Comparison of ENCODE assay signal across 30 mouse cellular contexts in genomic region chr1:65340240-65340639, GRCm38 (mm10). TPM values are rescaled to one million over a fixed set of nuclear protein-coding genes. Genes with fewer than 3 reads are reported as not detected.
A peak's percentile ranks its signal among the peaks of the same experiment; 100 is the strongest.
DNase-seq lines count a peak whose midpoint lies in the region; ATAC-seq lines count a peak whose summit lies in the region.
"Had no signal": no experiment of that assay in that cellular context is flagged by ENCODE, and none has a peak within 500 bp of the region (broad histone marks: within the 10 kb centered on the region; RNA-seq: fewer than 3 reads in every experiment).

No protein-coding gene starts in this region.

- ATAC-seq in forebrain, embryonic 16.5 days: 0 out of 2 replicates have a peak, but pooled peaks have one; percentile 36
- ATAC-seq in forebrain, embryonic 11.5 days (replicated peaks; ENCODE audit: low FRiP score): no peak
- peak; percentile 24; the same call in 1 of the 2 replicates for ATAC-seq in midbrain, embryonic 13.5 days
- no peak for ATAC-seq in midbrain, embryonic 11.5 days (ENCODE audit: low FRiP score)
- ATAC-seq in hindbrain, embryonic 13.5 days (ENCODE audit: low FRiP score): peak; percentile 46; the same call in 1 of the 2 replicates
- ATAC-seq: intestine, embryonic 16.5 days; Patski had no signal

- H3K36me3 ChIP-seq in forebrain, embryonic 16.5 days (ENCODE audit: control insufficient read depth, insufficient read depth): no peaks in the 10 kb centered on the region
- H3K36me3 ChIP-seq in forebrain, embryonic 11.5 days (ENCODE audit: control insufficient read depth, insufficient read depth, low read length): no peaks in the 10 kb centered on the region
- no peaks in the 10 kb centered on the region for H3K36me3 ChIP-seq in midbrain, embryonic 13.5 days
- H3K36me3 ChIP-seq in midbrain, embryonic 11.5 days (ENCODE audit: control insufficient read depth, insufficient read depth, low read length): no peaks in the 10 kb centered on the region
- no peaks in the 10 kb centered on the region for H3K36me3 ChIP-seq in hindbrain, embryonic 13.5 days
- H3K36me3 ChIP-seq: embryonic facial prominence, embryonic 15.5 days; hindbrain, embryonic 15.5 days; limb, embryonic 10.5 days; liver, embryonic 15.5 days; lung, embryonic 15.5 days; neural tube, embryonic 13.5 days had no signal

- WGBS in forebrain, embryonic 16.5 days: 53% methylated on average over 2 of the region's 2 CpGs
- 81% methylated on average over 2 of the region's 2 CpGs for WGBS in forebrain, embryonic 11.5 days
- 45% methylated on average over 2 of the region's 2 CpGs for WGBS in midbrain, embryonic 13.5 days
- WGBS in midbrain, embryonic 11.5 days: 62% methylated on average over 2 of the region's 2 CpGs
- WGBS in hindbrain, embryonic 13.5 days: 33% methylated on average over 2 of the region's 2 CpGs

- no peak overlapping the region for H3K27ac ChIP-seq in forebrain, embryonic 16.5 days (ENCODE audit: low read length)
- no peak overlapping the region for H3K27ac ChIP-seq in forebrain, embryonic 11.5 days (ENCODE audit: low read depth, low read length)
- no peak overlapping the region for H3K27ac ChIP-seq in midbrain, embryonic 13.5 days
- H3K27ac ChIP-seq in midbrain, embryonic 11.5 days (ENCODE audit: low read depth, low read length): no peak overlapping the region
- H3K27ac ChIP-seq in hindbrain, embryonic 13.5 days: no peak overlapping the region
- H3K27ac ChIP-seq: embryonic facial prominence, embryonic 15.5 days; hindbrain, embryonic 15.5 days; layer of hippocampus, adult 2 months; limb, embryonic 10.5 days; liver, embryonic 15.5 days; lung, embryonic 15.5 days; neural tube, embryonic 13.5 days; stomach, postnatal 0 days had no signal

- H3K9ac ChIP-seq in forebrain, embryonic 16.5 days (replicated peaks; ENCODE audit: low read depth, low read length): no peak overlapping the region
- H3K9ac ChIP-seq in forebrain, embryonic 11.5 days (ENCODE audit: low read length): no peak overlapping the region
- H3K9ac ChIP-seq in midbrain, embryonic 13.5 days (replicated peaks): no peak overlapping the region
- no peak overlapping the region for H3K9ac ChIP-seq in midbrain, embryonic 11.5 days (ENCODE audit: low read length)
- no peak overlapping the region for H3K9ac ChIP-seq in hindbrain, embryonic 13.5 days
- H3K9ac ChIP-seq: embryonic facial prominence, embryonic 15.5 days; hindbrain, embryonic 15.5 days; liver, embryonic 15.5 days; lung, embryonic 15.5 days; neural tube, embryonic 13.5 days had no signal

- DNase-seq in forebrain, embryonic 11.5 days (ENCODE audit: low spot score): no peak
- no peak for DNase-seq in midbrain, embryonic 11.5 days (ENCODE audit: low spot score, missing footprints)
- peak; percentile 29 for DNase-seq in retina, postnatal 1 day
- no peak for DNase-seq in urinary bladder, postnatal 4 days (ENCODE audit: low spot score in 2 of 2)
- DNase-seq: adrenal gland, postnatal 36 days; cerebellum, adult 11 months; cerebellum, adult 9-11 months; gastrocnemius, postnatal 14 days; heart, adult 11 months; kidney, postnatal 10 days; liver; lung, postnatal 36 days; thymus, adult 2 months had no signal

- H3K4me3 ChIP-seq in forebrain, embryonic 16.5 days (replicated peaks; ENCODE audit: low read length): no peak overlapping the region
- H3K4me3 ChIP-seq in forebrain, embryonic 11.5 days (ENCODE audit: low read depth, low read length): no peak overlapping the region
- no peak overlapping the region for H3K4me3 ChIP-seq in midbrain, embryonic 13.5 days (replicated peaks)
- H3K4me3 ChIP-seq in midbrain, embryonic 11.5 days (ENCODE audit: low read depth, low read length): no peak overlapping the region
- no peak overlapping the region for H3K4me3 ChIP-seq in hindbrain, embryonic 13.5 days
- H3K4me3 ChIP-seq: embryonic facial prominence, embryonic 15.5 days; hindbrain, embryonic 15.5 days; layer of hippocampus, adult 2 months; limb, embryonic 10.5 days; liver, embryonic 15.5 days; lung, embryonic 15.5 days; myocyte; neural tube, embryonic 13.5 days had no signal

- H3K9me3 ChIP-seq in forebrain, embryonic 16.5 days (ENCODE audit: control insufficient read depth, low read length): no peaks in the 10 kb centered on the region
- H3K9me3 ChIP-seq in forebrain, embryonic 11.5 days (ENCODE audit: control insufficient read depth, low read length): no peaks in the 10 kb centered on the region
- no peaks in the 10 kb centered on the region for H3K9me3 ChIP-seq in midbrain, embryonic 13.5 days
- no peaks in the 10 kb centered on the region for H3K9me3 ChIP-seq in midbrain, embryonic 11.5 days (ENCODE audit: control insufficient read depth, low read length)
- no peaks in the 10 kb centered on the region for H3K9me3 ChIP-seq in hindbrain, embryonic 13.5 days
- H3K9me3 ChIP-seq: embryonic facial prominence, embryonic 15.5 days; hindbrain, embryonic 15.5 days; limb, embryonic 10.5 days; liver, embryonic 15.5 days; lung, embryonic 15.5 days; neural tube, embryonic 13.5 days had no signal

- H3K4me1 ChIP-seq in forebrain, embryonic 16.5 days (replicated peaks; ENCODE audit: control insufficient read depth, insufficient read depth, low read length): 0 out of 2 replicates have a peak, but pooled peaks cover 2% of the 10 kb centered on the region
- no peaks in the 10 kb centered on the region for H3K4me1 ChIP-seq in forebrain, embryonic 11.5 days (replicated peaks; ENCODE audit: control insufficient read depth, insufficient read depth, low read length)
- H3K4me1 ChIP-seq in midbrain, embryonic 13.5 days (replicated peaks): 0 out of 2 replicates have a peak, but pooled peaks cover 5% of the 10 kb centered on the region
- no peaks in the 10 kb centered on the region for H3K4me1 ChIP-seq in midbrain, embryonic 11.5 days (ENCODE audit: control insufficient read depth, insufficient read depth, low read length)
- no peaks in the 10 kb centered on the region for H3K4me1 ChIP-seq in hindbrain, embryonic 13.5 days (replicated peaks)
- H3K4me1 ChIP-seq: embryonic facial prominence, embryonic 15.5 days; hindbrain, embryonic 15.5 days; limb, embryonic 10.5 days; liver, embryonic 15.5 days; lung, embryonic 15.5 days; neural tube, embryonic 13.5 days had no signal

- no peak overlapping the region for H3K4me2 ChIP-seq in forebrain, embryonic 16.5 days (ENCODE audit: low read length)
- H3K4me2 ChIP-seq in forebrain, embryonic 11.5 days (ENCODE audit: low read depth, low read length, severe bottlenecking): no peak overlapping the region
- H3K4me2 ChIP-seq in midbrain, embryonic 13.5 days (replicated peaks): no peak overlapping the region
- H3K4me2 ChIP-seq in midbrain, embryonic 11.5 days: no peak overlapping the region
- no peak overlapping the region for H3K4me2 ChIP-seq in hindbrain, embryonic 13.5 days
- H3K4me2 ChIP-seq: embryonic facial prominence, embryonic 15.5 days; heart, embryonic 11.5 days; hindbrain, embryonic 15.5 days; liver, embryonic 15.5 days; lung, embryonic 15.5 days; neural tube, embryonic 13.5 days had no signal

- no peaks in the 10 kb centered on the region for H3K27me3 ChIP-seq in forebrain, embryonic 16.5 days (replicated peaks; ENCODE audit: control insufficient read depth, insufficient read depth, low read length)
- no peaks in the 10 kb centered on the region for H3K27me3 ChIP-seq in forebrain, embryonic 11.5 days (ENCODE audit: control insufficient read depth, insufficient read depth, low read length)
- no peaks in the 10 kb centered on the region for H3K27me3 ChIP-seq in midbrain, embryonic 13.5 days
- no peaks in the 10 kb centered on the region for H3K27me3 ChIP-seq in midbrain, embryonic 11.5 days (ENCODE audit: control insufficient read depth, insufficient read depth, low read length)
- H3K27me3 ChIP-seq in hindbrain, embryonic 13.5 days: no peaks in the 10 kb centered on the region
- H3K27me3 ChIP-seq: embryonic facial prominence, embryonic 15.5 days; hindbrain, embryonic 15.5 days; liver, embryonic 15.5 days; lung, embryonic 15.5 days; neural tube, embryonic 13.5 days had no signal

RNA-seq across cellular contexts. Expression of gene Pth2r, which starts 58.4 kb away (rescaled TPM):
- polyA plus RNA-seq in forebrain, embryonic 16.5 days (2015; fragmentation: Nextera tagmentation; extraction: Ambion mirVana): 1.8 and 2.0 TPM in 2 replicates
- 0.28 TPM in 1 of 2 replicates, not detected in the other for polyA plus RNA-seq in forebrain, embryonic 11.5 days (2014; fragmentation: Nextera tagmentation; extraction: Ambion mirVana)
- polyA plus RNA-seq in midbrain, embryonic 13.5 days (2015; fragmentation: Nextera tagmentation; extraction: Ambion mirVana): 0.34 and 0.45 TPM in 2 replicates
- polyA plus RNA-seq in midbrain, embryonic 11.5 days (2014; fragmentation: Nextera tagmentation; extraction: Ambion mirVana): 0.17 TPM in 1 of 2 replicates, not detected in the other
- 1.6 and 2.3 TPM in 2 replicates for polyA plus RNA-seq in hindbrain, embryonic 13.5 days (2015; fragmentation: Nextera tagmentation; extraction: Ambion mirVana)
- polyA plus RNA-seq: heart, postnatal 0 days; intestine, embryonic 16.5 days; limb, embryonic 10.5 days; liver, embryonic 15.5 days; lung, embryonic 15.5 days; small intestine, adult 2 months; stomach, postnatal 0 days had no signal

Comparison
In these comparisons a context has a peak if more than half of its experiments do, and no peak if none do; other contexts are left out.
1. ATAC-seq: peak in forebrain, embryonic 16.5 days (single experiment), midbrain, embryonic 13.5 days (single experiment) and hindbrain, embryonic 13.5 days (single experiment); none in forebrain, embryonic 11.5 days (single experiment) and midbrain, embryonic 11.5 days (single experiment).